Mouse (Mus musculus): ENCODE measurements around the gene Metrn. TPM values are rescaled to one million over a fixed set of nuclear protein-coding genes. Genes with fewer than 3 reads are reported as not detected.

Metrn gene
- polyA plus RNA-seq, 1 experiment from 2014 or later: 8.2 TPM

Small RNAs within 50 kb of the gene (microRNA-seq; reads per million reads assigned to microRNA genes)
- gene Gm25083 (not detected), gene Mir3082 (0.84 reads per million), gene Mir6966 (not detected)

Other genes with a start within 250 kb of the Metrn start
- gene Sox8, start 226.4 kb downstream of the Metrn start, polyA plus RNA-seq (2014; fragmentation: Nextera tagmentation; extraction: Ambion mirVana): 6.5 and 8.5 TPM in 2 replicates
- 21.3 and 29.8 TPM in 2 replicates for gene Lmf1, start 218.1 kb downstream of the Metrn start, polyA plus RNA-seq (2014; fragmentation: Nextera tagmentation; extraction: Ambion mirVana)
- gene Gng13, start 80.0 kb downstream of the Metrn start, polyA plus RNA-seq (2014; fragmentation: Nextera tagmentation; extraction: Ambion mirVana): 0.50 and 1.5 TPM in 2 replicates
- gene Chtf18, start 69.7 kb downstream of the Metrn start, polyA plus RNA-seq (2014; fragmentation: Nextera tagmentation; extraction: Ambion mirVana): 17.3 and 26.0 TPM in 2 replicates
- gene Rpusd1, start 69.5 kb downstream of the Metrn start, polyA plus RNA-seq (2014; fragmentation: Nextera tagmentation; extraction: Ambion mirVana): 21.6 and 22.1 TPM in 2 replicates
- gene Mslnl, start 61.1 kb downstream of the Metrn start, polyA plus RNA-seq (2014; fragmentation: Nextera tagmentation; extraction: Ambion mirVana): not detected in 2 replicates
- 2.6 and 3.3 TPM in 2 replicates for gene Msln, start 42.8 kb downstream of the Metrn start, polyA plus RNA-seq (2014; fragmentation: Nextera tagmentation; extraction: Ambion mirVana)
- gene Narfl, start 23.4 kb downstream of the Metrn start, polyA plus RNA-seq (2014; fragmentation: Nextera tagmentation; extraction: Ambion mirVana): 25.3 and 27.3 TPM in 2 replicates
- gene Haghl, start 11.5 kb downstream of the Metrn start, polyA plus RNA-seq (2014; fragmentation: Nextera tagmentation; extraction: Ambion mirVana): 75.4 and 75.6 TPM in 2 replicates
- 0.32 and 0.41 TPM in 2 replicates for gene Ccdc78, start 10.6 kb downstream of the Metrn start, polyA plus RNA-seq (2014; fragmentation: Nextera tagmentation; extraction: Ambion mirVana)
- gene Fam173a, start 4.2 kb downstream of the Metrn start, polyA plus RNA-seq (2014; fragmentation: Nextera tagmentation; extraction: Ambion mirVana): 90.2 and 111 TPM in 2 replicates
- not detected in 2 replicates for gene AC134908.4, start 1.5 kb downstream of the Metrn start, polyA plus RNA-seq (2014; fragmentation: Nextera tagmentation; extraction: Ambion mirVana)
- gene Fbxl16, start 11.9 kb upstream of the Metrn start, polyA plus RNA-seq (2014; fragmentation: Nextera tagmentation; extraction: Ambion mirVana): 1.1 and 1.3 TPM in 2 replicates
- 21.4 and 32.0 TPM in 2 replicates for gene Wdr24, start 26.5 kb upstream of the Metrn start, polyA plus RNA-seq (2014; fragmentation: Nextera tagmentation; extraction: Ambion mirVana)
- gene Jmjd8, start 31.7 kb upstream of the Metrn start, polyA plus RNA-seq (2014; fragmentation: Nextera tagmentation; extraction: Ambion mirVana): 45.7 and 47.0 TPM in 2 replicates
- gene Stub1, start 36.3 kb upstream of the Metrn start, polyA plus RNA-seq (2014; fragmentation: Nextera tagmentation; extraction: Ambion mirVana): 350 and 425 TPM in 2 replicates
- 2.0 and 2.5 TPM in 2 replicates for gene Rhbdl1, start 40.2 kb upstream of the Metrn start, polyA plus RNA-seq (2014; fragmentation: Nextera tagmentation; extraction: Ambion mirVana)
- gene Gm20683, start 44.6 kb upstream of the Metrn start, polyA plus RNA-seq (2014; fragmentation: Nextera tagmentation; extraction: Ambion mirVana): 1.7 and 2.6 TPM in 2 replicates
- gene Rhot2, start 47.7 kb upstream of the Metrn start, polyA plus RNA-seq (2014; fragmentation: Nextera tagmentation; extraction: Ambion mirVana): 13.0 and 21.7 TPM in 2 replicates
- 21.4 and 27.5 TPM in 2 replicates for gene Wdr90, start 64.4 kb upstream of the Metrn start, polyA plus RNA-seq (2014; fragmentation: Nextera tagmentation; extraction: Ambion mirVana)
- gene Mcrip2, start 71.6 kb upstream of the Metrn start, polyA plus RNA-seq (2014; fragmentation: Nextera tagmentation; extraction: Ambion mirVana): 40.0 and 41.4 TPM in 2 replicates
- gene Mettl26, start 77.9 kb upstream of the Metrn start, polyA plus RNA-seq (2014; fragmentation: Nextera tagmentation; extraction: Ambion mirVana): 83.9 and 85.3 TPM in 2 replicates
- gene Wfikkn1, start 83.7 kb upstream of the Metrn start, polyA plus RNA-seq (2014; fragmentation: Nextera tagmentation; extraction: Ambion mirVana): 0.99 and 1.2 TPM in 2 replicates
- gene Rab40c, start 122.6 kb upstream of the Metrn start, polyA plus RNA-seq (2014; fragmentation: Nextera tagmentation; extraction: Ambion mirVana): 17.2 and 20.4 TPM in 2 replicates
- gene Pigq, start 147.8 kb upstream of the Metrn start, polyA plus RNA-seq (2014; fragmentation: Nextera tagmentation; extraction: Ambion mirVana): 51.5 and 77.2 TPM in 2 replicates
- 0.28 and 0.43 TPM in 2 replicates for gene Nhlrc4, start 147.8 kb upstream of the Metrn start, polyA plus RNA-seq (2014; fragmentation: Nextera tagmentation; extraction: Ambion mirVana)
- 2.8 and 4.4 TPM in 2 replicates for gene A930017K11Rik, start 155.4 kb upstream of the Metrn start, polyA plus RNA-seq (2014; fragmentation: Nextera tagmentation; extraction: Ambion mirVana)
- gene Capn15, start 188.7 kb upstream of the Metrn start, polyA plus RNA-seq (2014; fragmentation: Nextera tagmentation; extraction: Ambion mirVana): 27.1 and 35.3 TPM in 2 replicates